Mouse (Mus musculus) intestine, embryonic 14.5 days (tissue): ENCODE measurements around the gene Npff. TPM values are rescaled to one million over a fixed set of nuclear protein-coding genes. Genes with fewer than 3 reads are reported as not detected.

Experiments
- ATAC-seq: fragments of 200-750 bp; cut with Nextera tagmentation; replicated peaks from 2 replicates; pipeline ENCODE4 v1.8.0; 2017; ENCODE audit warnings: low read depth, moderate number of reproducible peaks, moderate TSS enrichment, moderate library complexity; ENCODE audit not compliant: low FRiP score, low TSS enrichment
- DNase-seq: peaks from one replicate; pipeline ENCODE4 v3.0.0-alpha.2; 2018; ENCODE audit warnings: low spot score
- H3K27ac ChIP-seq: fragments of 300-500 bp; sonication (generic); 2 replicates; pipeline ENCODE4 v1.5.1; 2014; ENCODE audit warnings: low read depth, mild to moderate bottlenecking, control low read depth
- H3K27me3 ChIP-seq: fragments of 300-500 bp; sonication (generic); replicated peaks from 2 replicates; pipeline ENCODE4 v1.6.1; 2014; ENCODE audit warnings: low read length, control low read depth; ENCODE audit not compliant: control insufficient read depth, insufficient read depth
- H3K36me3 ChIP-seq: fragments of 300-500 bp; sonication (generic); 2 replicates; pipeline ENCODE4 v1.6.1; 2014; ENCODE audit warnings: low read length, control low read depth; ENCODE audit not compliant: control insufficient read depth, insufficient read depth
- H3K4me1 ChIP-seq: fragments of 300-500 bp; sonication (generic); replicated peaks from 2 replicates; pipeline ENCODE4 v1.6.1; 2014; ENCODE audit warnings: low read length, control low read depth, mixed read lengths; ENCODE audit not compliant: control insufficient read depth, insufficient read depth
- H3K4me2 ChIP-seq: fragments of 300-500 bp; sonication (generic); 2 replicates; pipeline ENCODE4 v1.6.1; 2014; ENCODE audit warnings: low read length
- H3K4me3 ChIP-seq: fragments of 300-500 bp; sonication (generic); 2 replicates; pipeline ENCODE4 v1.5.1; 2014; ENCODE audit warnings: low read depth, low read length, control low read depth, mixed read lengths
- H3K9ac ChIP-seq: fragments of 300-500 bp; sonication (generic); 2 replicates; pipeline ENCODE4 v1.6.1; 2014; ENCODE audit warnings: mild to moderate bottlenecking, low read length
- H3K9me3 ChIP-seq: fragments of 300-500 bp; sonication (generic); 2 replicates; pipeline ENCODE4 v1.6.1; 2016; ENCODE audit warnings: low read length, control low read depth; ENCODE audit not compliant: control insufficient read depth
- WGBS: fragments of 180-500 bp; shearing (Covaris S2); extraction: QIAGEN DNeasy Blood & Tissue Kit; methylation state at CpG from one replicate; pipeline ENCODE4 v1.1.7; 2014; 5-methylcytosine and 5-hydroxymethylcytosine counted together
- polyA plus RNA-seq: library from polyadenylated mRNA; unstranded; fragments of >200 nt; fragmentation: Nextera tagmentation; extraction: Ambion mirVana; gene quantifications from 2 replicates; pipeline ENCODE4 v1.2.1, GENCODE M21; 2014

Gene Npff
- polyA plus RNA-seq, 1 experiment from 2014 or later = 2.2 TPM

GRCm38 (mm10) chr15:102547478-102547877, 22.7 kb upstream of the Npff start:
- peaks cover 65% of the 10 kb centered on the region for H3K36me3 ChIP-seq
- WGBS = 87% methylated on average over 3 of the region's 3 CpGs

GRCm38 (mm10) chr15:102546677-102547427, 22.1 kb upstream of the Npff start:
- DNase-seq (no peak), ATAC-seq (no peak)
- H3K9me3 ChIP-seq = no peaks in the 10 kb centered on the region
- H3K9ac ChIP-seq = no peak overlapping the region
- WGBS = 89% methylated on average over 3 of the region's 3 CpGs
- H3K36me3 ChIP-seq = peaks cover 65% of the 10 kb centered on the region
- no peaks in the 10 kb centered on the region for H3K27me3 ChIP-seq
- H3K27ac ChIP-seq = no peak overlapping the region
- no peak overlapping the region for H3K4me3 ChIP-seq
- no peaks in the 10 kb centered on the region for H3K4me1 ChIP-seq
- no peak overlapping the region for H3K4me2 ChIP-seq

More at GRCm38 (mm10) chr15:102547478-102547877, 22.7 kb upstream of the Npff start:
- DNase-seq = no peak
- Histone ChIP-seq H3K27me3 (no peaks in the 10 kb centered on the region), H3K27ac (no peak overlapping the region), H3K4me2 (no peak overlapping the region), H3K4me1 (no peaks in the 10 kb centered on the region), H3K4me3 (no peak overlapping the region), H3K9me3 (no peaks in the 10 kb centered on the region), H3K9ac (no peak overlapping the region)
- no peak for ATAC-seq

GRCm38 (mm10) chr15:102546246-102546645, 21.5 kb upstream of the Npff start:
- Histone ChIP-seq H3K27me3 (no peaks in the 10 kb centered on the region), H3K4me1 (no peaks in the 10 kb centered on the region), H3K4me2 (no peak overlapping the region), H3K9ac (no peak overlapping the region), H3K9me3 (no peaks in the 10 kb centered on the region), H3K27ac (no peak overlapping the region), H3K4me3 (no peak overlapping the region), H3K36me3 (peaks cover 62% of the 10 kb centered on the region)
- ATAC-seq (no peak), DNase-seq (no peak)
- WGBS = 88% methylated on average over 3 of the region's 3 CpGs

- ATAC-seq = no peak
- no peak for DNase-seq
- H3K9ac ChIP-seq = no peak overlapping the region
- H3K27ac ChIP-seq = no peak overlapping the region
- no peak overlapping the region for H3K4me3 ChIP-seq
- H3K9me3 ChIP-seq = no peaks in the 10 kb centered on the region
- no peaks in the 10 kb centered on the region for H3K27me3 ChIP-seq
- H3K36me3 ChIP-seq = peaks cover 71% of the 10 kb centered on the region
- H3K4me2 ChIP-seq = no peak overlapping the region
- no peaks in the 10 kb centered on the region for H3K4me1 ChIP-seq
- WGBS = 92% methylated on average over 4 of the region's 4 CpGs
Measured at GRCm38 (mm10) chr15:102544801-102545200, 20.1 kb upstream of the Npff start.

- no peak overlapping the region for H3K4me2 ChIP-seq
- no peaks in the 10 kb centered on the region for H3K4me1 ChIP-seq
- H3K36me3 ChIP-seq = peaks cover 91% of the 10 kb centered on the region
- H3K27me3 ChIP-seq = no peaks in the 10 kb centered on the region
- DNase-seq (peak; percentile 23), ATAC-seq (no peak)
- no peak overlapping the region for H3K27ac ChIP-seq
- WGBS = 91% methylated on average over 7 of the region's 7 CpGs
- no peak overlapping the region for H3K4me3 ChIP-seq
- no peak overlapping the region for H3K9ac ChIP-seq
- no peaks in the 10 kb centered on the region for H3K9me3 ChIP-seq
Measured at GRCm38 (mm10) chr15:102533926-102534325, 9.2 kb upstream of the Npff start.

GRCm38 (mm10) chr15:102532106-102532900, 7.6 kb upstream of the Npff start:
- ATAC-seq (no peak), DNase-seq (peak; percentile 21)
- Histone ChIP-seq H3K27ac (no peak overlapping the region), H3K9me3 (no peaks in the 10 kb centered on the region), H3K4me1 (no peaks in the 10 kb centered on the region), H3K36me3 (peaks cover 94% of the 10 kb centered on the region), H3K4me3 (no peak overlapping the region), H3K9ac (no peak overlapping the region), H3K4me2 (no peak overlapping the region), H3K27me3 (no peaks in the 10 kb centered on the region)
- WGBS = 86% methylated on average over 3 of the region's 3 CpGs

- no peak overlapping the region for H3K27ac ChIP-seq
- peak; percentile 27 for DNase-seq
- 73% methylated on average over 4 of the region's 4 CpGs for WGBS
- no peaks in the 10 kb centered on the region for H3K9me3 ChIP-seq
- no peak overlapping the region for H3K9ac ChIP-seq
- no peak overlapping the region for H3K4me3 ChIP-seq
- H3K27me3 ChIP-seq = no peaks in the 10 kb centered on the region
- no peak for ATAC-seq
- peaks cover 88% of the 10 kb centered on the region for H3K36me3 ChIP-seq
- H3K4me2 ChIP-seq = no peak overlapping the region
- no peaks in the 10 kb centered on the region for H3K4me1 ChIP-seq
Measured at GRCm38 (mm10) chr15:102531586-102531985, 6.8 kb upstream of the Npff start.

- Histone ChIP-seq H3K27ac (no peak overlapping the region), H3K36me3 (peaks cover 82% of the 10 kb centered on the region), H3K4me1 (no peaks in the 10 kb centered on the region), H3K27me3 (no peaks in the 10 kb centered on the region), H3K4me3 (no peak overlapping the region), H3K9ac (no peak overlapping the region), H3K9me3 (no peaks in the 10 kb centered on the region), H3K4me2 (no peak overlapping the region)
- ATAC-seq = no peak
- 76% methylated on average over 4 of the region's 4 CpGs for WGBS
- DNase-seq = peak; percentile 23
Measured at GRCm38 (mm10) chr15:102530566-102530965, 5.8 kb upstream of the Npff start.
